Mouse (Mus musculus) kidney, postnatal 0 days (tissue): ENCODE results near the gene Gm43951. TPM values are rescaled to one million over a fixed set of nuclear protein-coding genes. Genes with fewer than 3 reads are reported as not detected.
A peak's percentile ranks its signal among the peaks of the same experiment; 100 is the strongest.

Source experiments
- ATAC-seq: fragments of 200-750 bp; cut with Nextera tagmentation; replicated peaks from 2 replicates; pipeline ENCODE4 v1.8.0; 2017; ENCODE audit warnings: low read depth, moderate number of reproducible peaks, moderate TSS enrichment, moderate library complexity; ENCODE audit not compliant: low FRiP score
- DNase-seq: peaks from one replicate; pipeline ENCODE4 v3.0.0-alpha.2; 2016; ENCODE audit warnings: low spot score
- H3K27ac ChIP-seq: fragments of 300-500 bp; sonication (generic); 2 replicates; pipeline ENCODE4 v1.5.1; 2014; ENCODE audit warnings: mild to moderate bottlenecking
- H3K27me3 ChIP-seq: fragments of 300-500 bp; sonication (generic); 2 replicates; pipeline ENCODE4 v1.6.1; 2014; ENCODE audit warnings: low read length, mixed read lengths; ENCODE audit not compliant: insufficient read depth
- H3K36me3 ChIP-seq: fragments of 300-500 bp; sonication (generic); 2 replicates; pipeline ENCODE4 v1.6.1; 2014; ENCODE audit warnings: low read length, mixed read lengths; ENCODE audit not compliant: insufficient read depth
- H3K4me1 ChIP-seq: fragments of 300-500 bp; sonication (generic); replicated peaks from 2 replicates; pipeline ENCODE4 v1.6.1; 2014; ENCODE audit warnings: antibody characterized with exemption, low read length, mixed read lengths; ENCODE audit not compliant: insufficient read depth
- H3K4me2 ChIP-seq: fragments of 300-500 bp; sonication (generic); 2 replicates; pipeline ENCODE4 v1.6.1; 2014; ENCODE audit warnings: mild to moderate bottlenecking, low read length, moderate library complexity, mixed read lengths
- H3K4me3 ChIP-seq: fragments of 300-500 bp; sonication (generic); replicated peaks from 2 replicates; pipeline ENCODE4 v1.5.1; 2014; ENCODE audit warnings: low read depth, low read length
- H3K9ac ChIP-seq: fragments of 300-500 bp; sonication (generic); 2 replicates; pipeline ENCODE4 v1.6.1; 2014; ENCODE audit warnings: low read depth, low read length
- H3K9me3 ChIP-seq: fragments of 300-500 bp; sonication (generic); replicated peaks from 2 replicates; pipeline ENCODE4 v1.6.1; 2016; ENCODE audit warnings: low read length, inconsistent platforms, mixed read lengths
- CTCF ChIP-seq: IDR thresholded peaks from 2 replicates; pipeline ENCODE4 v1.5.1; 2016; ENCODE audit warnings: antibody characterized with exemption, low read depth, mild to moderate bottlenecking, moderate library complexity
- WGBS: fragments of 180-500 bp; shearing (Covaris S2); extraction: QIAGEN DNeasy Blood & Tissue Kit; methylation state at CpG from one replicate; pipeline ENCODE4 v1.1.7; 2014; 5-methylcytosine and 5-hydroxymethylcytosine counted together
- polyA plus RNA-seq: library from polyadenylated mRNA; unstranded; fragments of >200 nt; fragmentation: Nextera tagmentation; extraction: Ambion mirVana; gene quantifications from 2 replicates; pipeline ENCODE4 v1.2.1, GENCODE M21; 2015

The Gm43951 gene
- polyA plus RNA-seq, 1 experiment from 2014 or later: 0.05 TPM

GRCm38 (mm10) chr11:72232991-72233390 lies 26.4 kb upstream of the Gm43951 start:
- Histone ChIP-seq H3K27ac (no peak overlapping the region), H3K27me3 (no peaks in the 10 kb centered on the region), H3K9ac (no peak overlapping the region), H3K4me2 (no peak overlapping the region), H3K36me3 (no peaks in the 10 kb centered on the region), H3K4me1 (no peaks in the 10 kb centered on the region), H3K9me3 (no peaks in the 10 kb centered on the region), H3K4me3 (no peak overlapping the region)
- ATAC-seq (no peak), DNase-seq (no peak)
- 53% methylated on average over 1 of the region's 1 CpGs for WGBS
- no peak for TF ChIP-seq CTCF

GRCm38 (mm10) chr11:72232068-72232467 lies 25.4 kb upstream of the Gm43951 start:
- Histone ChIP-seq H3K4me3 (no peak overlapping the region), H3K4me1 (no peaks in the 10 kb centered on the region), H3K4me2 (no peak overlapping the region), H3K9ac (no peak overlapping the region), H3K36me3 (no peaks in the 10 kb centered on the region), H3K9me3 (no peaks in the 10 kb centered on the region), H3K27me3 (no peaks in the 10 kb centered on the region), H3K27ac (no peak overlapping the region)
- no peak for TF ChIP-seq CTCF
- ATAC-seq (no peak), DNase-seq (no peak)
- 86% methylated on average over 7 of the region's 7 CpGs for WGBS

- Histone ChIP-seq H3K4me1 (no peaks in the 10 kb centered on the region), H3K36me3 (no peaks in the 10 kb centered on the region), H3K9ac (no peak overlapping the region), H3K4me3 (no peak overlapping the region), H3K27ac (no peak overlapping the region), H3K9me3 (no peaks in the 10 kb centered on the region), H3K27me3 (no peaks in the 10 kb centered on the region), H3K4me2 (no peak overlapping the region)
- no peak for TF ChIP-seq CTCF
- DNase-seq (no peak), ATAC-seq (no peak)
- WGBS: 87% methylated on average over 4 of the region's 4 CpGs
These were observed 21.9 kb upstream of the Gm43951 start for GRCm38 (mm10) chr11:72228513-72228912.

- H3K4me3 ChIP-seq: no peak overlapping the region
- no peak for DNase-seq
- H3K4me1 ChIP-seq: no peaks in the 10 kb centered on the region
- no peak for TF ChIP-seq CTCF
- H3K27ac ChIP-seq: no peak overlapping the region
- no peaks in the 10 kb centered on the region for H3K9me3 ChIP-seq
- no peak overlapping the region for H3K4me2 ChIP-seq
- 76% methylated on average over 6 of the region's 6 CpGs for WGBS
- no peak for ATAC-seq
- no peaks in the 10 kb centered on the region for H3K27me3 ChIP-seq
- H3K36me3 ChIP-seq: no peaks in the 10 kb centered on the region
- H3K9ac ChIP-seq: no peak overlapping the region
These were observed 20.3 kb upstream of the Gm43951 start for GRCm38 (mm10) chr11:72226901-72227300.

- Histone ChIP-seq H3K27ac (no peak overlapping the region), H3K9ac (no peak overlapping the region), H3K9me3 (no peaks in the 10 kb centered on the region), H3K4me3 (no peak overlapping the region), H3K27me3 (no peaks in the 10 kb centered on the region), H3K4me2 (no peak overlapping the region), H3K36me3 (no peaks in the 10 kb centered on the region), H3K4me1 (no peaks in the 10 kb centered on the region)
- 78% methylated on average over 10 of the region's 10 CpGs for WGBS
- no peak for TF ChIP-seq CTCF
- no peak for DNase-seq
- no peak for ATAC-seq
These were observed 19.6 kb upstream of the Gm43951 start for GRCm38 (mm10) chr11:72226020-72226791.

- H3K9ac ChIP-seq: no peak overlapping the region
- H3K27me3 ChIP-seq: no peaks in the 10 kb centered on the region
- WGBS: 8% methylated on average over 5 of the region's 5 CpGs
- peak; percentile 94 for TF ChIP-seq CTCF
- no peaks in the 10 kb centered on the region for H3K36me3 ChIP-seq
- no peak overlapping the region for H3K4me2 ChIP-seq
- no peak overlapping the region for H3K4me3 ChIP-seq
- DNase-seq (peak; percentile 87), ATAC-seq (no peak)
- no peak overlapping the region for H3K27ac ChIP-seq
- no peaks in the 10 kb centered on the region for H3K4me1 ChIP-seq
- no peaks in the 10 kb centered on the region for H3K9me3 ChIP-seq
These were observed 18.2 kb upstream of the Gm43951 start for GRCm38 (mm10) chr11:72224865-72225264.

- Histone ChIP-seq H3K27me3 (no peaks in the 10 kb centered on the region), H3K9me3 (no peaks in the 10 kb centered on the region), H3K36me3 (no peaks in the 10 kb centered on the region), H3K9ac (no peak overlapping the region), H3K27ac (no peak overlapping the region), H3K4me1 (no peaks in the 10 kb centered on the region), H3K4me3 (no peak overlapping the region), H3K4me2 (no peak overlapping the region)
- no peak for DNase-seq
- TF ChIP-seq CTCF: no peak
- ATAC-seq: no peak
- WGBS: 86% methylated on average over 4 of the region's 4 CpGs
These were observed 16.8 kb upstream of the Gm43951 start for GRCm38 (mm10) chr11:72223414-72223813.
